Mouse (Mus musculus): ENCODE measurements around the gene Htatsf1. TPM values are rescaled to one million over a fixed set of nuclear protein-coding genes. Genes with fewer than 3 reads are reported as not detected.
A peak's percentile ranks its signal among the peaks of the same experiment; 100 is the strongest.

Gene Htatsf1
- 73.3 and 77.8 TPM in 2 replicates for polyA plus RNA-seq (2014; fragmentation: Nextera tagmentation; extraction: Ambion mirVana)

DNA sequence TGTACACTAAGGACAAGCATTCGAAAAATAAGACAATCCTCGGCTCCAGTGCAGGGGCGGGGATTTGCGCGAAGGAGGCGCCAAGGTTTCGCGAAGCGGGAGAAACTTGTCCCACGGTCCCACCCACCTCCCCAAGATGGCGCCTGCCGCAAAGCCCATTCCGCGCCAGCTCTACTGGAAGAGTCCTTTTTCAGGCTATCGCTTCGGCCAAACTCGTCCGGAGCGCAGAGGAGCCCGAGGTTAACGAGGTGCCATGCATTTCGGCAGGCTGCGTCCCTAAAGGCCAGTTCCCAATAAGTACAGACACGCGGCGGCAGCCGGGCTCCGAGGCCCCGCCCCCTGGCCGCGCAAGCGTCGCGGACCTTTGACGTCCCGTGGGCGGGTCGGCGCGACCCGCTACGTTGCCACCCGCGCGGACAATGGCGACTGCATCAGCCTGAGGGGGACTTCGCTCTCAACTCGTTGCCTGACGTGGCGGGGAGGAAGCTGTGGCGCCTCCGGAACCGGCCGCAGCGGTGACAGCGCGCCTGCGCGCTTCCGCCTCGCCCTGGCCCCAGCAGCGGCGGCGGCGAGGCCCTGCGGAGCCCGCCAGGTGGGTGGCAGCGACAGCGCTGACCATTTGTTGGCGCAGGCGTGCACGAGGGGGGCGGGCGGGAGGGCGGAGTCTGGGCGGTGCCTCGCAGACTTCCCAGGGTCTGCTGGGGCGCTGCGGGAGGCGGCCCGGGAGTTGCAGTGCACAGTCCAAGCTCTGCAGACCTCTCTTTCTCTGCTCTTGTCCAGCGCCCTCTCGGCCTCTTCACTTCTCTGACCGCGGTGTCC, at the start of gene Htatsf1:
Gene Htatsf1, plus strand, starts transcription at position 410 of the 819 bp plus-strand sequence.
- Histone ChIP-seq H3K36me3 (ENCODE audit: control insufficient read depth, insufficient read depth, low read length) (0 out of 2 replicates have a peak, but pooled peaks cover 2% of the 10 kb centered on the region), H3K9ac (replicated peaks; ENCODE audit: low read depth, low read length) (peak within 1 kb of the TSS; percentile 63), H3K27me3 (ENCODE audit: control insufficient read depth, insufficient read depth, low read length) (no peaks in the 10 kb centered on the region), H3K9me3 (ENCODE audit: control insufficient read depth, low read depth, low read length) (no peaks in the 10 kb centered on the region), H3K4me3 (ENCODE audit: low read depth, low read length) (peak within 1 kb of the TSS; percentile 45), H3K4me1 (ENCODE audit: control insufficient read depth, insufficient read depth, low read length) (no peaks in the 10 kb centered on the region), H3K27ac (ENCODE audit: low read length) (peak within 1 kb of the TSS; percentile 93), H3K4me2 (replicated peaks; ENCODE audit: low read depth, low read length) (peak within 1 kb of the TSS; percentile 53)
- ATAC-seq (ENCODE audit: insufficient number of reproducible peaks, insufficient read depth, low FRiP score, low read depth), result peak; percentile 95
- 25% methylated on average over 54 of the region's 85 CpGs for WGBS

DNA sequence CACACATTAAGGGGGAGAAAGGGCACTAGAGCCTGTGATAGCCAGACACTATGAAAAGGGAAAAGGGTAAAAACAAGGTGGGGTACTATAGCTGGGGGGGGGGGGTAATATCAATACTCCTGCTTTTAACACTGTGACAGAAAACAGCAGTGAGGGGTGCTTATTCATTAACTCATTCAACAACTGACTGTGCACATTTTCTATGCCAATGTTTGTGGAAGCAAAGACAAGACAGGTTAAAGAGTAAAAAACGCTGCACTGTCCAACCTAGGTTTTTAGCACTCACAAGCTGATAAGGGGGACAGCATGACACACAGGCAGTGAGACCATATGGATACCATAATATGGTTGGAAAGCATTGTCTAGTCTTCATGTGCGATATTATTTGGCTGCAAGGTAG, 40.5 kb upstream of the Htatsf1 start:
- Histone ChIP-seq H3K4me2 (replicated peaks; ENCODE audit: low read depth, low read length) (no peak overlapping the region), H3K9me3 (ENCODE audit: control insufficient read depth, low read depth, low read length) (no peaks in the 10 kb centered on the region)
- WGBS, result 64% methylated on average over 2 of the region's 2 CpGs

DNA sequence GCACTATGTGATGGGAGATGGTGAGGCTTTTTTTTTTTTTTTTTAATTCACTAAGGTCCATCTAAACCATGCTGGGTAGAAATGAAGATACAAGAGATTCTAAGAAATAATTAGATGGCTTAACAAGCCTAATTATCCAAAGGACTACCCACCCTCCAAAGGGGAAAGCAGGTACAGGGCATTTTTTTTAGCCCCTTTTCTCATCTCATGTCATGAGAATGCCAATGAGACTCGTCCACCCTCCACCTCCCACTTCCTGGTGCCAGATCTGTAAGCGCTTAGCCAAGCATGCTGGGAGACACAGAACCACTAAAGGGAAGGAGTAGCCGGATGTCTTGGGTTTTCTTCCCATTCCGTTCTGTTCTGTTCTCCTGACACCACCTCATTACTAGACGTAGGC, 10.6 kb upstream of the Htatsf1 start, which contains the start of gene Brs3:
Gene Brs3, plus strand, starts transcription at position 301 of the 400 bp plus-strand sequence.
- Histone ChIP-seq H3K36me3 (ENCODE audit: control insufficient read depth, insufficient read depth, low read length) (no peaks in the 10 kb centered on the region), H3K9ac (replicated peaks; ENCODE audit: low read depth, low read length) (no peak within 1 kb of the TSS), H3K4me3 (ENCODE audit: low read depth, low read length) (no peak within 1 kb of the TSS), H3K27ac (ENCODE audit: low read length) (no peak within 1 kb of the TSS), H3K27me3 (ENCODE audit: control insufficient read depth, insufficient read depth, low read length) (no peaks in the 10 kb centered on the region), H3K4me1 (ENCODE audit: control insufficient read depth, insufficient read depth, low read length) (no peaks in the 10 kb centered on the region), H3K4me2 (replicated peaks; ENCODE audit: low read depth, low read length) (no peak within 1 kb of the TSS), H3K9me3 (ENCODE audit: control insufficient read depth, low read depth, low read length) (no peaks in the 10 kb centered on the region)
- ATAC-seq (ENCODE audit: insufficient number of reproducible peaks, insufficient read depth, low FRiP score, low read depth), result no peak
- 84% methylated on average over 5 of the region's 5 CpGs for WGBS

More for the DNA sequence above, 40.5 kb upstream of the Htatsf1 start:
- no peak for ATAC-seq (ENCODE audit: insufficient number of reproducible peaks, insufficient read depth, low FRiP score, low read depth)
- Histone ChIP-seq H3K4me1 (ENCODE audit: control insufficient read depth, insufficient read depth, low read length) (no peaks in the 10 kb centered on the region), H3K27ac (ENCODE audit: low read length) (no peak overlapping the region), H3K36me3 (ENCODE audit: control insufficient read depth, insufficient read depth, low read length) (no peaks in the 10 kb centered on the region), H3K9ac (replicated peaks; ENCODE audit: low read depth, low read length) (no peak overlapping the region), H3K4me3 (ENCODE audit: low read depth, low read length) (no peak overlapping the region), H3K27me3 (ENCODE audit: control insufficient read depth, insufficient read depth, low read length) (no peaks in the 10 kb centered on the region)

DNA sequence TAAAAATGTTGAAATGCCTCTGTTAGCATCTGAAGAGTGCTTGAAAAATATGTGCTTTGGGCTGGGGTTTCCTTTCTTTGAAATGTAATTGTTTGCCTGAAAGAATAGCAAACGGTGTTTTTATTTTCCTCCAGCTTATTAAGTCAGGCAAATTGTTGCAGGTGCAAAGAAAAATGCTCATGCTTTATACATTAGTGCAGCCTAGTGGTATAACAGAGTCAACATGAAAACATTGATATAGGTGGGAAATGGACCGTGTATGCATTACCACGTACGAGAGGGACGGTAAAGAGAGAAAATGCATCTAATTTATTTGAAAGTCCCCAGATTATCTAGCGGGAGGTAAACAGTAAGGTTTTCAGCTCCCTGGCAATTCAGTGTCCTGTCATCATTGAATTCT, 9.5 kb upstream of the Htatsf1 start:
- H3K4me3 ChIP-seq (ENCODE audit: low read depth, low read length), result no peak overlapping the region
- H3K27ac ChIP-seq (ENCODE audit: low read length), result no peak overlapping the region
- H3K4me2 ChIP-seq (replicated peaks; ENCODE audit: low read depth, low read length), result no peak overlapping the region
- H3K4me1 ChIP-seq (ENCODE audit: control insufficient read depth, insufficient read depth, low read length), result no peaks in the 10 kb centered on the region
- no peaks in the 10 kb centered on the region for H3K9me3 ChIP-seq (ENCODE audit: control insufficient read depth, low read depth, low read length)
- 75% methylated on average over 6 of the region's 6 CpGs for WGBS
- no peak for ATAC-seq (ENCODE audit: insufficient number of reproducible peaks, insufficient read depth, low FRiP score, low read depth)
- H3K27me3 ChIP-seq (ENCODE audit: control insufficient read depth, insufficient read depth, low read length), result no peaks in the 10 kb centered on the region
- no peaks in the 10 kb centered on the region for H3K36me3 ChIP-seq (ENCODE audit: control insufficient read depth, insufficient read depth, low read length)
- H3K9ac ChIP-seq (replicated peaks; ENCODE audit: low read depth, low read length), result no peak overlapping the region

DNA sequence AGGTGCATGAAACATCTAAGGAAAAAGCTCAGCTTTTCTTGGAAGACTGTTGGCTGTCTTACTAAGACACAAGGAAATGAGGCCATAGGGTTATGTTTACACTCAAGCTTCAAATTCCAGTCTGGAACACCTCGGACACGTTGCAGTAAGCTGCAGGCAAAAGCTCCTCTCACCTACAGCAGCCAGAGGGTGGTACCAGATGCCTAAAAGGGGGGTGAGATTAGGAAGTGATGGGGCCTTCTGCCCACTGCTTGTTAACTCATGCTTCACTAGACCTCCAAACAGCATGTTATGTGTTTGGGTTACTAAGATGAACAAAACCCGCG, 572 bp upstream of the Htatsf1 start:
- 0 out of 2 replicates have a peak overlapping the region, but pooled peaks have one; percentile 22 for H3K9ac ChIP-seq (replicated peaks; ENCODE audit: low read depth, low read length)
- no peaks in the 10 kb centered on the region for H3K4me1 ChIP-seq (ENCODE audit: control insufficient read depth, insufficient read depth, low read length)
- peak overlapping the region; percentile 45 for H3K4me3 ChIP-seq (ENCODE audit: low read depth, low read length)
- peak overlapping the region; percentile 93 for H3K27ac ChIP-seq (ENCODE audit: low read length)
- peak; percentile 72 for ATAC-seq (ENCODE audit: insufficient number of reproducible peaks, insufficient read depth, low FRiP score, low read depth)
- no peaks in the 10 kb centered on the region for H3K27me3 ChIP-seq (ENCODE audit: control insufficient read depth, insufficient read depth, low read length)
- H3K9me3 ChIP-seq (ENCODE audit: control insufficient read depth, low read depth, low read length), result no peaks in the 10 kb centered on the region
- 19% methylated on average over 4 of the region's 4 CpGs for WGBS
- H3K36me3 ChIP-seq (ENCODE audit: control insufficient read depth, insufficient read depth, low read length), result 0 out of 2 replicates have a peak, but pooled peaks cover 1% of the 10 kb centered on the region
- H3K4me2 ChIP-seq (replicated peaks; ENCODE audit: low read depth, low read length), result peak overlapping the region; percentile 34

DNA sequence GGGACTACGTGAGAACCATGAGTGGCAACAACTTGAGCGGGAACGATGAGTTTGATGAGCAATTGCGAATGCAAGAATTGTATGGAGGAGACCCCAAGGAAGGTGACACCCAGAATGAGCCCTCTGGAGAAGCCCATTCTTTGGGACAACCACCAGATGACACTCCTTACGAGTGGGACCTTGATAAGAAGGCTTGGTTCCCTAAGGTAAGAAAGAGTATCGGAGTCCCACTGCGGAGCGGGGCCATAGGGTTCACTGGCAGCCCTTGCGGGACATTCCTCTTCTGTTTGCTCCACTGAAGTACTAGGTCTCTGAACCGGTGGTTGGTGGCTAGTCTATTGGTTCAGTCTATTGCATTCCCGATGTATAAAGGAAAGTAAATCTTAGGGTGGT, 606 bp downstream of the Htatsf1 start:
- no peaks in the 10 kb centered on the region for H3K27me3 ChIP-seq (ENCODE audit: control insufficient read depth, insufficient read depth, low read length)
- H3K36me3 ChIP-seq (ENCODE audit: control insufficient read depth, insufficient read depth, low read length), result 0 out of 2 replicates have a peak, but pooled peaks cover 2% of the 10 kb centered on the region
- H3K9me3 ChIP-seq (ENCODE audit: control insufficient read depth, low read depth, low read length), result no peaks in the 10 kb centered on the region
- no peaks in the 10 kb centered on the region for H3K4me1 ChIP-seq (ENCODE audit: control insufficient read depth, insufficient read depth, low read length)
- no peak for ATAC-seq (ENCODE audit: insufficient number of reproducible peaks, insufficient read depth, low FRiP score, low read depth)
- H3K4me3 ChIP-seq (ENCODE audit: low read depth, low read length), result peak overlapping the region; percentile 45
- H3K4me2 ChIP-seq (replicated peaks; ENCODE audit: low read depth, low read length), result peak overlapping the region; percentile 53
- peak overlapping the region; percentile 63; the same call in 1 of the 2 replicates for H3K9ac ChIP-seq (replicated peaks; ENCODE audit: low read depth, low read length)
- WGBS, result 24% methylated on average over 11 of the region's 11 CpGs
- H3K27ac ChIP-seq (ENCODE audit: low read length), result no peak overlapping the region

DNA sequence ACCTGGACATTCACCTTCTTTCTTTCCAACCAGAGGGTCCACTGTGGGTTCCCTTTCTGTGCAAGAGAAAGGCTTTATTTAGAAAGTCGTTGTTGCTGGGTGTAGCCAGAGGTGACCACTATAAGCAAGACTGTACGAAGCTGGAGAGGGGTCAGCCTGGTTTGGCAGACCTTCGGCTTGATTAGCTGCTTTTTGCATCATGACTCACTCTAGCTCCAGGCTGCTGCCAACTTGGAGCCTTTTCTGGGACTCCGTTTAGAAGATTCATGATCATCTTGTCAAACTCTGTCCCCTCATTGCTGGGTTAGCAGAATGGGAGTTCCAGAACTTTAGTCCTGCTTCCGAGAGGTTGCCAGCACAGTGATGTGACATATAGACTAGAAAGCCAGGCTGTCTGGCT, 28.1 kb downstream of the Htatsf1 start:
- H3K4me3 ChIP-seq (ENCODE audit: low read depth, low read length), result no peak overlapping the region
- 66% methylated on average over 5 of the region's 5 CpGs for WGBS
- no peak for ATAC-seq (ENCODE audit: insufficient number of reproducible peaks, insufficient read depth, low FRiP score, low read depth)

DNA sequence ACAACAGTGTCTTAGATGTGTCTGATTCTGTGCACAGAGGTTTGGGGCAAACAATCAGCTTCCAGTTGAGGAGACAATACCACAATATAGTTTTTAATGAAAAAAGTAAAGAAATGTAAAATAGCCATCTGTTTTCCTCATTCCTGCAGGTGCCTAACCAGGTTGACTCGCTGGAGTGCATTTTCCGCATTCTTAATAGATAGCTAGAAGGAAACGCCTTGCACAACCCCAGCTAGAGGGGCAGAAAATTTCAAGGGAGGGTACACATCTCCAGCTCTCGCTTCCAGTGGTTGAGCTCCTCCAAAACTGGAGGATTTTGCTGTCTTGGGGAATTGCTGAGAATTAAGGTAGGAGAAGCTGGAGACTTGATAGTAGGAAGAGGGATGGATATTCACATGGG, 34.4 kb downstream of the Htatsf1 start, which contains the start of gene Vgll1:
Gene Vgll1, plus strand, starts transcription at position 301 of the 400 bp plus-strand sequence.
- Histone ChIP-seq H3K9me3 (ENCODE audit: control insufficient read depth, low read depth, low read length) (no peaks in the 10 kb centered on the region), H3K4me1 (ENCODE audit: control insufficient read depth, insufficient read depth, low read length) (no peaks in the 10 kb centered on the region), H3K4me3 (ENCODE audit: low read depth, low read length) (no peak within 1 kb of the TSS), H3K4me2 (replicated peaks; ENCODE audit: low read depth, low read length) (no peak within 1 kb of the TSS), H3K27me3 (ENCODE audit: control insufficient read depth, insufficient read depth, low read length) (no peaks in the 10 kb centered on the region), H3K9ac (replicated peaks; ENCODE audit: low read depth, low read length) (no peak within 1 kb of the TSS), H3K27ac (ENCODE audit: low read length) (no peak within 1 kb of the TSS), H3K36me3 (ENCODE audit: control insufficient read depth, insufficient read depth, low read length) (no peaks in the 10 kb centered on the region)
- no peak for ATAC-seq (ENCODE audit: insufficient number of reproducible peaks, insufficient read depth, low FRiP score, low read depth)
- 80% methylated on average over 4 of the region's 4 CpGs for WGBS

More for the DNA sequence above, 28.1 kb downstream of the Htatsf1 start:
- Histone ChIP-seq H3K9ac (replicated peaks; ENCODE audit: low read depth, low read length) (no peak overlapping the region), H3K27me3 (ENCODE audit: control insufficient read depth, insufficient read depth, low read length) (no peaks in the 10 kb centered on the region), H3K27ac (ENCODE audit: low read length) (no peak overlapping the region), H3K4me2 (replicated peaks; ENCODE audit: low read depth, low read length) (no peak overlapping the region), H3K4me1 (ENCODE audit: control insufficient read depth, insufficient read depth, low read length) (no peaks in the 10 kb centered on the region), H3K36me3 (ENCODE audit: control insufficient read depth, insufficient read depth, low read length) (no peaks in the 10 kb centered on the region), H3K9me3 (ENCODE audit: control insufficient read depth, low read depth, low read length) (no peaks in the 10 kb centered on the region)
